Mouse (Mus musculus): ENCODE measurements around the gene Odf2l. TPM values are rescaled to one million over a fixed set of nuclear protein-coding genes. Genes with fewer than 3 reads are reported as not detected.

Gene Odf2l
- polyA plus RNA-seq, 1 experiment from 2014 or later: 26.8 TPM

DNA sequence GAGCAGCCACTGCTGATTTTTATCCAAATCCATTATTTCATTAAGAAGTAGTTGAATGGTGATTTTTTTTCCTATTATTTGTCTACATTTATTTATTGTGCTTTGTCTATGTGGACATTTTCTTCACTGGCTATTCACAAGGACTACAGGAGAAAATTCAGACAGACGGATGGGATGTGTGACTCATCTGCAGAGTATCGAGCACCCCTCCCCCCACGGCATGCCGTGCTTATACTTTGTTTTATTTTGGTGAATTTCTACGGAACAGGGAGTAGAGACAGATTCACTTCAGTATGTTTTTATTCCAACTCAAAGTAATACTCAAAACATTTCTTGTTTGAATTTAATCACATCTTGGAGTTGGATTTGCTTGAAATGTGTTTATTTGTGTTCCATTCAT is 49.4 kb downstream of the Odf2l start:
- no peak for DNase-seq (ENCODE audit: low spot score)
- Histone ChIP-seq H3K9ac (replicated peaks; ENCODE audit: low read length) (no peak overlapping the region), H3K36me3 (replicated peaks; ENCODE audit: control insufficient read depth, insufficient read depth, low read depth, low read length) (no peaks in the 10 kb centered on the region), H3K4me1 (ENCODE audit: control insufficient read depth, insufficient read depth, low read length) (no peaks in the 10 kb centered on the region), H3K4me2 (ENCODE audit: low read depth, low read length) (no peak overlapping the region), H3K9me3 (replicated peaks; ENCODE audit: control insufficient read depth, low read length) (no peaks in the 10 kb centered on the region), H3K4me3 (ENCODE audit: low read depth, low read length) (no peak overlapping the region), H3K27me3 (ENCODE audit: control insufficient read depth, insufficient read depth, low read length) (no peaks in the 10 kb centered on the region), H3K27ac (replicated peaks; ENCODE audit: low read depth, low read length) (no peak overlapping the region)
- no peak for ATAC-seq (replicated peaks; ENCODE audit: insufficient number of reproducible peaks, low FRiP score, low TSS enrichment, low read depth)
- WGBS: 82% methylated on average over 5 of the region's 5 CpGs

DNA sequence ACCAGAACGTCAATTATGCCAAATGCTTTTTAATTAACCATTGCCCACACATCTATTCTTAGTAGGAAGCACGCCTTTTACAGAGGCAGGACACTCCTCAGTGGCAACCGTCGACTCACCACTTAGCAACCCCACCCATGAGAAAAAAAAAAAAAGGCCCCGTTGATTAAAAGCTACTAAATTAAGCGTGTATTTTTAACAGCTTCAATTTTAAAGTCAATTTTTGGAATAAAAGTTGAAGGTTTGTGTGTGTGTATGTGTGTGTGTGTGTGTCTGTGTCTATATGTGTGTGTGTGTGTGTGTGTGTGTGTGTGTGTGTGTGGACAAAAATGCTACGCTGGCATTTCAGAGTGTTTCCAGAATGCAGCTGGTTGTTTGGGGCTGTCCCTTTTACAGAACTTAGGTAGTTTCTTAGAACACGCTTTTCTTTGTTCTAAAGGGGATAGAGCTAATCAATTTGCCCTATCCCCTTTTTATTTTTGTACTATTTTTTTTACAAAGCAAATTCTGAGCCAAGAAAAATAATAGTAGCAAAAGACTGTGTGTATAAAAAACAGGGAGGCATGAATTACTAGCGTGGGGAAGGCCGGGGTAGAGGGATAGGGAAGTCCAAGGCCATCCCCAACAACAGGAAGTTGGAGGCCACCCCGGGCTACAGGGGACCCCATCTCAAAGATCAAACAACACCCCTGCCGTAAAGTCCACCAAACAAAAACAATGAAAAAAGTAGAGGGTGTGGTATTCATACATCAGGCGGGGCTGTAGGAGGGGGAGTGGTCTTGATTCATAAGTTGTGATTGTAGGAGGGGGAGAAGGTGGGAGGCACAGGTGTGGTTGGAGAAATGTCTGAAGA is 50.7 kb downstream of the Odf2l start:
- Histone ChIP-seq H3K9me3 (replicated peaks; ENCODE audit: control insufficient read depth, low read length) (no peaks in the 10 kb centered on the region), H3K27me3 (ENCODE audit: control insufficient read depth, insufficient read depth, low read length) (no peaks in the 10 kb centered on the region), H3K36me3 (replicated peaks; ENCODE audit: control insufficient read depth, insufficient read depth, low read depth, low read length) (no peaks in the 10 kb centered on the region), H3K9ac (replicated peaks; ENCODE audit: low read length) (no peak overlapping the region), H3K4me2 (ENCODE audit: low read depth, low read length) (no peak overlapping the region), H3K4me3 (ENCODE audit: low read depth, low read length) (no peak overlapping the region), H3K4me1 (ENCODE audit: control insufficient read depth, insufficient read depth, low read length) (no peaks in the 10 kb centered on the region), H3K27ac (replicated peaks; ENCODE audit: low read depth, low read length) (no peak overlapping the region)
- ATAC-seq (replicated peaks; ENCODE audit: insufficient number of reproducible peaks, low FRiP score, low TSS enrichment, low read depth): no peak
- WGBS: 62% methylated on average over 13 of the region's 13 CpGs
- no peak for DNase-seq (ENCODE audit: low spot score)

DNA sequence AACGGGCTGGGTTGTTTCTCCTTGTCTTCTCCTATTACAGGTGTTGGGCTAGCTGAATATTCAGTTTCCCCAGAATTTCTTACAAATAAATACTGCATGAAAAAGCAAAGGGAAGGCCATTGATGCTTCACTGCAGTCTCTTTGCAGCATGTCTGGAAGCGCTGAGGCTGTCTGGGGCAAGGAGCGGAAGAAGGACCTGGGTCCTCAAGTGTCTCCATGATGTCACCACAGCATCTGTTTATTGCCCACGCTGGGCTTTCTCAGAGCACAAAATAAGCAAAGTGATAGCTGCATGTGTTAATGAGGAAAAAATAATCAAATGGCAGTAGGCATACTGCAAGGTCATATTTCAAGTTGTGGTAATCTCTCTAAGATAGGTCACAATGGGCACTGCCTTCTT is 51.6 kb downstream of the Odf2l start:
- ATAC-seq (replicated peaks; ENCODE audit: insufficient number of reproducible peaks, low FRiP score, low TSS enrichment, low read depth) (no peak), DNase-seq (ENCODE audit: low spot score) (no peak)
- H3K9ac ChIP-seq (replicated peaks; ENCODE audit: low read length): no peak overlapping the region
- H3K9me3 ChIP-seq (replicated peaks; ENCODE audit: control insufficient read depth, low read length): no peaks in the 10 kb centered on the region
- H3K4me3 ChIP-seq (ENCODE audit: low read depth, low read length): no peak overlapping the region
- H3K27me3 ChIP-seq (ENCODE audit: control insufficient read depth, insufficient read depth, low read length): no peaks in the 10 kb centered on the region
- H3K4me1 ChIP-seq (ENCODE audit: control insufficient read depth, insufficient read depth, low read length): no peaks in the 10 kb centered on the region
- WGBS: 93% methylated on average over 4 of the region's 4 CpGs
- H3K27ac ChIP-seq (replicated peaks; ENCODE audit: low read depth, low read length): no peak overlapping the region
- no peak overlapping the region for H3K4me2 ChIP-seq (ENCODE audit: low read depth, low read length)
- H3K36me3 ChIP-seq (replicated peaks; ENCODE audit: control insufficient read depth, insufficient read depth, low read depth, low read length): no peaks in the 10 kb centered on the region

DNA sequence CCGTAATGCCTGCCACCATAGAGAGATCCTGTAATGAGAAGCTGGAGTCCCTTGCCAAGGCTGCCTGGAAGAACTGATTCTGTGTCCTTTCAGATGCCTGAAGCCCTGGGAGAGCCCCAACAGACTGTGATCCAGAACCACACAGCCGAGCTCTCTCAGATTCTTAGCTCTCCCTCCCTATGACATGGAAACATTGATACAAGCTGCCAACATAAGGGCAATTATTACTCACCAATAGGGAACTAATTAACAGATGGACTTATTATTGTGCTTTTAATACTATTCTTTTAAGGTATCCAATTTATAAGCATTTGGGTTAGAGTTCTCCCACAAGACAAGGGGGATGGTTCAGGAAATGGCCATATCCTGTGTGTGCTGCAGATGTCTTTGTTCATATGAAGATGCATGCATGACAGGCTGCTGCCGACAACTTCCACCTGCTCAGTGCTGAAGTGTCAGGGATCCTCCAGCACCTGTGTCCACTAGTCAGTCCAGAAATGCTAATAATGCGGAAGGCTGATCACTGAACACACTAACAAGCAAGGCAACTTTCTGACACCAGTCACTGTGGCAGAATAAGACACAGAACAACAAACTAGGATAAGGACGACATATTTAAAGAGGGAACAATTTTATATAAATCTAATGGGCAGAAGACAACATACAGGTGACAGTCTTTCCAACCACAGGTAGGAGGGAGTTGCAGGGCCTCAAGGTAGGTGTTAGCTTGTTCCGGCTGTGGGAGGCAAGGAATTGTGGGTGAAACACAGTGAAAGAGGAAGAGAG is 52.4 kb downstream of the Odf2l start:
- DNase-seq (ENCODE audit: low spot score) (no peak), ATAC-seq (replicated peaks; ENCODE audit: insufficient number of reproducible peaks, low FRiP score, low TSS enrichment, low read depth) (no peak)
- Histone ChIP-seq H3K9me3 (replicated peaks; ENCODE audit: control insufficient read depth, low read length) (no peaks in the 10 kb centered on the region), H3K4me3 (ENCODE audit: low read depth, low read length) (no peak overlapping the region), H3K9ac (replicated peaks; ENCODE audit: low read length) (no peak overlapping the region), H3K4me1 (ENCODE audit: control insufficient read depth, insufficient read depth, low read length) (no peaks in the 10 kb centered on the region), H3K4me2 (ENCODE audit: low read depth, low read length) (no peak overlapping the region), H3K27me3 (ENCODE audit: control insufficient read depth, insufficient read depth, low read length) (no peaks in the 10 kb centered on the region), H3K27ac (replicated peaks; ENCODE audit: low read depth, low read length) (no peak overlapping the region), H3K36me3 (replicated peaks; ENCODE audit: control insufficient read depth, insufficient read depth, low read depth, low read length) (no peaks in the 10 kb centered on the region)
- WGBS: 86% methylated on average over 6 of the region's 6 CpGs

DNA sequence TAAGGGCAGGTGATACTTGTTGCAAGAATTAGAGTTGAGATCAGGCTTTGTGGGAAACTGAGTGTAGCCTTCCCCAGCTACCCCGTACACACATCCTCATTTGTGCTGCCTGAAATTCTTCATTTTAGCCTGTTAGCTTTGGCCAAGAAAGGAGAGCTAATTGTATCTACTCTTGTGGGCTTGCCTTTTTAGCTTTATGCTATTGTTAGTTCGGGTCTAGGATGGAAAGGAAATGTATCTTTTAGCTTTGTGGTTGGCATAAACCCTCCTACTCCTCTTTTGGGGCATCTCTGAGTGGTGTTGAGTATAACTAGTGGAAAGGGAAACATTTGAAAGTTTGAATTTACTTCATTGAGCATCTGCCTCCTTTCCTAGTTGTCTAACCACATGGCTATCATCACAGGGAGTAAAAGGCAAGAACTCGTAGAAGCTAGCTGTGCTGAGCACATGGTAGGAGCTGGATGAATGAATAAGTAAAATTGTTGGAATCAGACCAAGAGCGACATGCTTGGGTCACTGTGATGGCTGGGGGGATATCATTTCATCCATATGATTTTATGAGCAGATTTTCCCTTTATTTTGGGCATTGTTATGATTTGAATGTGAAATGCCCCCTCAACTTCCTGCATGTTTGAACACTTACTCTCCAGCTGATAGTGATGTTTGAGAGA is 53.1 kb downstream of the Odf2l start:
- no peak overlapping the region for H3K9ac ChIP-seq (replicated peaks; ENCODE audit: low read length)
- no peak for ATAC-seq (replicated peaks; ENCODE audit: insufficient number of reproducible peaks, low FRiP score, low TSS enrichment, low read depth)
- H3K4me2 ChIP-seq (ENCODE audit: low read depth, low read length): no peak overlapping the region
- H3K36me3 ChIP-seq (replicated peaks; ENCODE audit: control insufficient read depth, insufficient read depth, low read depth, low read length): no peaks in the 10 kb centered on the region
- 85% methylated on average over 4 of the region's 4 CpGs for WGBS
- H3K4me1 ChIP-seq (ENCODE audit: control insufficient read depth, insufficient read depth, low read length): no peaks in the 10 kb centered on the region
- no peaks in the 10 kb centered on the region for H3K9me3 ChIP-seq (replicated peaks; ENCODE audit: control insufficient read depth, low read length)
- no peak overlapping the region for H3K4me3 ChIP-seq (ENCODE audit: low read depth, low read length)
- H3K27ac ChIP-seq (replicated peaks; ENCODE audit: low read depth, low read length): no peak overlapping the region
- no peaks in the 10 kb centered on the region for H3K27me3 ChIP-seq (ENCODE audit: control insufficient read depth, insufficient read depth, low read length)
- no peak for DNase-seq (ENCODE audit: low spot score)

DNA sequence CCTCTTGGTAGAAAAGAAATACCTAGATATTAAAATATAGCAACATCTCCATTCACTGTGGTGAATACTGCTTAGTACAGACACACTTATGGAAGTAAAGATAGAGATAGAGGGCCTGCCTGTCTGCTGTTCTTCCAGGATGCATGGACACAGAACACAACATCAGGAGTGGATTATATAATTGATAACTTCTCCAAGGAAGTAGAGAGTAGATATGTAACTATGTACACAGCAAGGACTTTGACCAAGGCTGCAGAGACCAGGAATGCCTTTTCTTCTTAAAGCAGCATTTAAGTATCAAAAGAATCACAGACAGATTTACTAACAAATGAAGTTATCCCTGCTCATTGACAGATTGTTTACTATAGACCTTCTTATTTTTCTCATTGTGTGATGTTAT is 66.3 kb downstream of the Odf2l start:
- no peaks in the 10 kb centered on the region for H3K36me3 ChIP-seq (replicated peaks; ENCODE audit: control insufficient read depth, insufficient read depth, low read depth, low read length)
- no peaks in the 10 kb centered on the region for H3K9me3 ChIP-seq (replicated peaks; ENCODE audit: control insufficient read depth, low read length)

GRCm38 (mm10) chr3:145191972-145192371 is 73.6 kb downstream of the Odf2l start:
- no peaks in the 10 kb centered on the region for H3K27me3 ChIP-seq (ENCODE audit: control insufficient read depth, insufficient read depth, low read length)
- H3K4me1 ChIP-seq (ENCODE audit: control insufficient read depth, insufficient read depth, low read length): no peaks in the 10 kb centered on the region
- DNase-seq (ENCODE audit: low spot score) (no peak), ATAC-seq (replicated peaks; ENCODE audit: insufficient number of reproducible peaks, low FRiP score, low TSS enrichment, low read depth) (no peak)
- H3K4me2 ChIP-seq (ENCODE audit: low read depth, low read length): no peak overlapping the region
- 88% methylated on average over 2 of the region's 2 CpGs for WGBS
- H3K9ac ChIP-seq (replicated peaks; ENCODE audit: low read length): no peak overlapping the region
- H3K9me3 ChIP-seq (replicated peaks; ENCODE audit: control insufficient read depth, low read length): no peaks in the 10 kb centered on the region
- H3K27ac ChIP-seq (replicated peaks; ENCODE audit: low read depth, low read length): no peak overlapping the region
- no peak overlapping the region for H3K4me3 ChIP-seq (ENCODE audit: low read depth, low read length)
- H3K36me3 ChIP-seq (replicated peaks; ENCODE audit: control insufficient read depth, insufficient read depth, low read depth, low read length): no peaks in the 10 kb centered on the region

More for the DNA sequence above, 66.3 kb downstream of the Odf2l start:
- Histone ChIP-seq H3K4me3 (ENCODE audit: low read depth, low read length) (no peak overlapping the region), H3K9ac (replicated peaks; ENCODE audit: low read length) (no peak overlapping the region), H3K4me1 (ENCODE audit: control insufficient read depth, insufficient read depth, low read length) (no peaks in the 10 kb centered on the region), H3K4me2 (ENCODE audit: low read depth, low read length) (no peak overlapping the region), H3K27ac (replicated peaks; ENCODE audit: low read depth, low read length) (no peak overlapping the region), H3K27me3 (ENCODE audit: control insufficient read depth, insufficient read depth, low read length) (no peaks in the 10 kb centered on the region)
- ATAC-seq (replicated peaks; ENCODE audit: insufficient number of reproducible peaks, low FRiP score, low TSS enrichment, low read depth) (no peak), DNase-seq (ENCODE audit: low spot score) (no peak)

Data from embryonic facial prominence, embryonic 11.5 days (tissue).